Mouse (Mus musculus) stomach, postnatal 0 days (tissue): ENCODE measurements around the gene Kbtbd4.

Experiments
- CTCF ChIP-seq: IDR thresholded peaks from 2 replicates; pipeline ENCODE4 v1.5.1; 2016; ENCODE audit warnings: antibody characterized with exemption, low read depth, mild to moderate bottlenecking, moderate library complexity
- EP300 ChIP-seq: optimal IDR thresholded peaks from 2 replicates; pipeline ENCODE3; 2016; ENCODE audit warnings: antibody characterized with exemption

- TF ChIP-seq CTCF (no peak), EP300 (no peak)
Observed at GRCm38 (mm10) chr2:90939750-90940149, 35.2 kb downstream of the Kbtbd4 start.
